Mouse (Mus musculus) megakaryocyte, embryonic 14.5 days (primary cell): ENCODE measurements around the gene Slc9a2.

ENCODE experiments used
- FLI1 ChIP-seq: IDR thresholded peaks from 2 replicates; pipeline ENCODE4 v1.6.1; 2012; ENCODE audit warnings: low read length, inconsistent platforms, mixed read lengths
- GATA1 ChIP-seq: IDR thresholded peaks from 3 replicates; pipeline ENCODE4 v1.6.1; 2012; ENCODE audit warnings: mixed read lengths, low read length, inconsistent platforms, borderline replicate concordance

DNA sequence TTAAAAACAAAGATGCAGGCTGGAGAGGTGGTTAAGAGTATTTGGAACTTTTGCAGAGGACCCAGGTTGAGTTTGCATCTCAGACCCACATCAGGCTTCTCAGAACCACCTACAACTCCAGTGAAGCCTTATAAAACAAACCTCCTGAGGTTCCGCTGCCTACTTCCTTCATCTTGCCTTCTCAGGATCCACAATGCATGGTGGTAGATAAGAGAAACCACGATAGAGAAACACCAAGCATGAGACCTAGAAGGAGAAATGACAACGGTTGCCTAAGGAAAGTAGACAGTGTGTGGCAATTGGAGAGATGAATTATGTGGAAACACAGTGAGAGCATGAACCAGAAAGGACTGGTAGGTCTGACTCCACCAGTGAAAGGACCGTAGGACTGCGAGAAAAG is 120.5 kb downstream of the Slc9a2 start:
- no peak for TF ChIP-seq GATA1
- no peak for TF ChIP-seq FLI1
